Mouse (Mus musculus) activated CD4-positive, CD25-positive, alpha-beta regulatory T cell, adult 9 weeks (primary cell): ENCODE data around the gene Clec18a. TPM values are rescaled to one million over a fixed set of nuclear protein-coding genes. Genes with fewer than 3 reads are reported as not detected.

Experiments
- polyA plus RNA-seq: library from polyadenylated mRNA; unstranded; fragments of 100-300 nt; shearing (Covaris generic); gene quantifications from one replicate; pipeline ENCODE4 v1.2.1, GENCODE M21; 2017

Clec18a gene
- not detected for polyA plus RNA-seq

DNA sequence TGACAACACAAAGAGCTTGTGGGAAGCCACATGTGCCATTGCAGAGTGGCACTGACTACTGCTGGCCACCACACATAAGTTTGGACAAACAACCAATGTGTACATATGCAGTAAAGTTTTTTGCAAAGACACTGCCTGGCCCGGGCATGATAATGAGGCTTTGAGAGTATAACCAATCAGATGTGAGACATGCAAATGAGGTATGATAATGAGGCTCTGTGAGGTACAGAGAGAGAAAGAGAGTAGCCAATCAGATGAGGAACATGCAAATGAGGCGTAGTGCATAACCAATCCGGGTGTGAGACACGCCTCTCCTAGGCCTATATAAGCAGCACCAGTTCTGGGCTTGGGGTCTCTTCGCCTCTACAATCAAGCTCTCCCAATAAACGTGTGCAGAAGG, at the start of gene Clec18a:
Gene Clec18a (minus strand): TSS at position 101 of the 400 bp plus-strand sequence.

GRCm38 (mm10) chr8:111093865-111094718, 1.9 kb upstream of the Clec18a start, which contains the start of gene Pdpr:
Pdpr (plus strand) TSS chr8:111094630.

GRCm38 (mm10) chr8:111056158-111056663, 36.0 kb downstream of the Clec18a start, which contains the start of gene Exosc6:
Exosc6 (plus strand) TSS chr8:111056339.

GRCm38 (mm10) chr8:111032916-111033315, 59.3 kb downstream of the Clec18a start, which contains the start of gene Aars:
Aars (plus strand) TSS chr8:111033144.

GRCm38 (mm10) chr8:111031572-111031971, 60.7 kb downstream of the Clec18a start, which contains the start of gene Ddx19b:
Ddx19b (minus strand) TSS chr8:111031751.

Other genes starting within 250 kb of the Clec18a start
- 72.2 TPM for gene Cog4, start 245.8 kb downstream of the Clec18a start, polyA plus RNA-seq
- 216 TPM for gene Sf3b3, start 245.6 kb downstream of the Clec18a start, polyA plus RNA-seq
- 11.2 TPM for gene Fuk, start 189.9 kb downstream of the Clec18a start, polyA plus RNA-seq
- gene St3gal2, start 172.5 kb downstream of the Clec18a start, polyA plus RNA-seq, result 5.8 TPM
- 23.4 TPM for gene Ddx19a, start 94.6 kb downstream of the Clec18a start, polyA plus RNA-seq
- gene Ddx19b, start 60.7 kb downstream of the Clec18a start, polyA plus RNA-seq, result 17.6 TPM
- 60.3 TPM for gene Aars, start 59.3 kb downstream of the Clec18a start, polyA plus RNA-seq
- not detected for gene Exosc6, start 36.1 kb downstream of the Clec18a start, polyA plus RNA-seq
- 15.0 TPM for gene Pdpr, start 2.2 kb upstream of the Clec18a start, polyA plus RNA-seq
- 33.2 TPM for gene Glg1, start 166.8 kb upstream of the Clec18a start, polyA plus RNA-seq
- gene Rfwd3, start 207.8 kb upstream of the Clec18a start, polyA plus RNA-seq, result 56.2 TPM
- gene Mlkl, start 245.8 kb upstream of the Clec18a start, polyA plus RNA-seq, result 5.4 TPM